Mouse (Mus musculus) heart, adult 2 months (tissue): ENCODE results near the gene Dlec1.

Experiments
- CTCF ChIP-seq: fragments of 200-600 bp; IDR thresholded peaks from 2 replicates; pipeline ENCODE4 v1.8.1; 2022; ENCODE audit warnings: antibody characterized with exemption, mild to moderate bottlenecking, moderate library complexity
- POLR2A ChIP-seq: fragments of 200-500 bp; IDR thresholded peaks from 2 replicates; pipeline ENCODE4 v1.6.1; 2011; ENCODE audit warnings: mild to moderate bottlenecking, low read depth, low read length, control low read depth; ENCODE audit not compliant: insufficient read depth

GRCm38 (mm10) chr9:119160689-119161088 lies 58.4 kb downstream of the Dlec1 start:
- TF ChIP-seq POLR2A, result no peak
- no peak for TF ChIP-seq CTCF
